ENCODE assay signal across 20 mouse cellular contexts in the genomic region with DNA sequence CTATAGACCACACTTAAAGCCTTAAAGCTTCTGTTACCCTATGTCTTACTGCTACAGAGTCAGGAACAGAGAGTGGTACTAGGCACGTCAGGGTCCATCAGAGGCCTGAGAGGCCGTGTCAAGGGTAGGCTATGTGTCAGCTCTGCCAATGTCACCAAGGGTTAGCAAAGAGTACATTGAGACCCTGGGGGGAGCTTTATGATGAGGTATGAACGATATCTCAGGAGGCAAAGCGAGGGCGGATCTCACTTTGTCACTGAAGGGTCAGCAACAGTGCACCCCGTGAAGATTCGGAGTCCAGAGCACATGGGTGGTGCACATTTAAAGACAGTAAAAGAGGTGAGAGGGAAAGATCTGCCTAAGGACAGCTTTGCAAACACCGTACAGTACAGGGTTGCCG.
DNase-seq lines count a peak whose midpoint lies in the region; ATAC-seq and TF ChIP-seq lines count a peak whose summit lies in the region.
"Had no signal": no experiment of that assay in that cellular context is flagged by ENCODE, and none has a peak within 500 bp of the region (broad histone marks: within the 10 kb centered on the region; RNA-seq: fewer than 3 reads in every experiment).

No protein-coding gene starts in this region.

- no peak for TF ChIP-seq CTCF in midbrain, postnatal 0 days (IDR thresholded peaks at IDR 0.05)

- H3K27me3 ChIP-seq in heart, embryonic 10.5 days (ENCODE audit: insufficient read depth, poor library complexity, severe bottlenecking): no peaks in the 10 kb centered on the region
- no peaks in the 10 kb centered on the region for H3K27me3 ChIP-seq in heart, embryonic 11.5 days (ENCODE audit: control insufficient read depth, insufficient read depth, low read length)
- no peaks in the 10 kb centered on the region for H3K27me3 ChIP-seq in midbrain, embryonic 11.5 days (ENCODE audit: control insufficient read depth, insufficient read depth, low read length)
- H3K27me3 ChIP-seq in midbrain, postnatal 0 days (ENCODE audit: insufficient read depth, low read length): no peaks in the 10 kb centered on the region
- H3K27me3 ChIP-seq: embryonic facial prominence, embryonic 15.5 days; forebrain, embryonic 15.5 days had no signal

- H3K36me3 ChIP-seq in heart, embryonic 10.5 days: no peaks in the 10 kb centered on the region
- no peaks in the 10 kb centered on the region for H3K36me3 ChIP-seq in heart, embryonic 11.5 days (ENCODE audit: control insufficient read depth, insufficient read depth, low read length)
- H3K36me3 ChIP-seq in midbrain, embryonic 11.5 days (ENCODE audit: control insufficient read depth, insufficient read depth, low read length): no peaks in the 10 kb centered on the region
- no peaks in the 10 kb centered on the region for H3K36me3 ChIP-seq in midbrain, postnatal 0 days (ENCODE audit: insufficient read depth, low read length)
- H3K36me3 ChIP-seq: embryonic facial prominence, embryonic 13.5 days; embryonic facial prominence, embryonic 15.5 days; forebrain, embryonic 15.5 days had no signal

- H3K4me1 ChIP-seq in heart, embryonic 10.5 days: 0 out of 2 replicates have a peak, but pooled peaks cover 6% of the 10 kb centered on the region
- no peaks in the 10 kb centered on the region for H3K4me1 ChIP-seq in heart, embryonic 11.5 days (ENCODE audit: control insufficient read depth, insufficient read depth, low read length)
- H3K4me1 ChIP-seq in midbrain, embryonic 11.5 days (ENCODE audit: control insufficient read depth, insufficient read depth, low read length): no peaks in the 10 kb centered on the region
- no peaks in the 10 kb centered on the region for H3K4me1 ChIP-seq in midbrain, postnatal 0 days (ENCODE audit: insufficient read depth, low read length)
- H3K4me1 ChIP-seq: embryonic facial prominence, embryonic 15.5 days had no signal

- ATAC-seq in heart, embryonic 11.5 days (replicated peaks; ENCODE audit: insufficient number of reproducible peaks, low FRiP score, low TSS enrichment): no peak
- no peak for ATAC-seq in midbrain, embryonic 11.5 days (ENCODE audit: low FRiP score)
- ATAC-seq in midbrain, postnatal 0 days (ENCODE audit: low FRiP score): no peak
- ATAC-seq: forebrain, embryonic 13.5 days; forebrain, embryonic 15.5 days; forebrain, postnatal 0 days had no signal

- 0 out of 2 replicates have a peak overlapping the region, but pooled peaks have one; percentile 10 for H3K27ac ChIP-seq in heart, embryonic 10.5 days
- H3K27ac ChIP-seq in heart, embryonic 11.5 days (ENCODE audit: low read depth, low read length): no peak overlapping the region
- H3K27ac ChIP-seq in midbrain, embryonic 11.5 days (ENCODE audit: low read depth, low read length): no peak overlapping the region
- no peak overlapping the region for H3K27ac ChIP-seq in midbrain, postnatal 0 days (ENCODE audit: low read depth, low read length)
- H3K27ac ChIP-seq: embryonic facial prominence, embryonic 13.5 days; embryonic facial prominence, embryonic 15.5 days; forebrain, embryonic 13.5 days; forebrain, embryonic 15.5 days had no signal

- no peak overlapping the region for H3K9ac ChIP-seq in heart, embryonic 11.5 days (ENCODE audit: low read depth, low read length)
- H3K9ac ChIP-seq in midbrain, embryonic 11.5 days (ENCODE audit: low read length): no peak overlapping the region
- no peak overlapping the region for H3K9ac ChIP-seq in midbrain, postnatal 0 days (replicated peaks; ENCODE audit: low read length, poor library complexity, severe bottlenecking)
- H3K9ac ChIP-seq: embryonic facial prominence, embryonic 13.5 days; embryonic facial prominence, embryonic 15.5 days; forebrain, embryonic 13.5 days; forebrain, embryonic 15.5 days; forebrain, postnatal 0 days had no signal

- no peak for DNase-seq in heart, embryonic 10.5 days (ENCODE audit: low spot score)
- DNase-seq in midbrain, embryonic 11.5 days (ENCODE audit: low spot score, missing footprints): peak; percentile 73
- DNase-seq in midbrain, postnatal 0 days (ENCODE audit: low spot score): no peak
- DNase-seq in layer of hippocampus, postnatal 25 days (ENCODE audit: extremely low spot score in 1 of 2, low spot score in 1 of 2): no peak
- DNase-seq: adrenal gland, adult 2 months; adrenal gland, postnatal 10 days; adrenal gland, postnatal 25 days; cerebellum, adult 11 months; cerebellum, adult 18-20 months; cerebellum, adult 8-10 months; cerebellum, adult 9-11 months; cerebellum, postnatal 14 days; cerebellum, postnatal 36 days; embryo, embryonic 11 days; forebrain, postnatal 0 days had no signal

- no peaks in the 10 kb centered on the region for H3K9me3 ChIP-seq in heart, embryonic 10.5 days
- no peaks in the 10 kb centered on the region for H3K9me3 ChIP-seq in heart, embryonic 11.5 days (replicated peaks; ENCODE audit: control insufficient read depth, low read length)
- no peaks in the 10 kb centered on the region for H3K9me3 ChIP-seq in midbrain, embryonic 11.5 days (ENCODE audit: control insufficient read depth, low read length)
- no peaks in the 10 kb centered on the region for H3K9me3 ChIP-seq in midbrain, postnatal 0 days (ENCODE audit: low read length)
- H3K9me3 ChIP-seq: embryonic facial prominence, embryonic 13.5 days; embryonic facial prominence, embryonic 15.5 days; forebrain, embryonic 13.5 days; forebrain, embryonic 15.5 days had no signal

- H3K4me3 ChIP-seq in heart, embryonic 10.5 days: no peak overlapping the region
- H3K4me3 ChIP-seq in heart, embryonic 11.5 days (ENCODE audit: low read depth, low read length): no peak overlapping the region
- no peak overlapping the region for H3K4me3 ChIP-seq in midbrain, embryonic 11.5 days (ENCODE audit: low read depth, low read length)
- H3K4me3 ChIP-seq in midbrain, postnatal 0 days (ENCODE audit: low read depth, low read length): no peak overlapping the region
- H3K4me3 ChIP-seq: embryonic facial prominence, embryonic 13.5 days; embryonic facial prominence, embryonic 15.5 days; forebrain, embryonic 13.5 days; forebrain, embryonic 15.5 days had no signal

- 89% methylated on average over 9 of the region's 9 CpGs for WGBS in heart, embryonic 10.5 days
- 89% methylated on average over 9 of the region's 9 CpGs for WGBS in heart, embryonic 11.5 days (ENCODE audit: insufficient replicate concordance)
- WGBS in midbrain, embryonic 11.5 days: 88% methylated on average over 9 of the region's 9 CpGs
- 95% methylated on average over 9 of the region's 9 CpGs for WGBS in midbrain, postnatal 0 days

- H3K4me2 ChIP-seq in heart, embryonic 11.5 days: no peak overlapping the region
- no peak overlapping the region for H3K4me2 ChIP-seq in midbrain, embryonic 11.5 days
- no peak overlapping the region for H3K4me2 ChIP-seq in midbrain, postnatal 0 days (ENCODE audit: low read depth, low read length, poor library complexity, severe bottlenecking)
- H3K4me2 ChIP-seq: embryonic facial prominence, embryonic 13.5 days; embryonic facial prominence, embryonic 15.5 days; forebrain, embryonic 13.5 days; forebrain, embryonic 15.5 days had no signal
